Mouse (Mus musculus): ENCODE measurements around the gene Polr1e. TPM values are rescaled to one million over a fixed set of nuclear protein-coding genes. Genes with fewer than 3 reads are reported as not detected.

Polr1e gene
- 53.4 and 58.0 TPM in 2 replicates for polyA plus RNA-seq (2016; fragmentation: Nextera tagmentation; extraction: Ambion mirVana)

GRCm38 (mm10) chr4:45018452-45018980 lies at the start of gene Polr1e:
Polr1e (plus strand) TSS chr4:45018583.
- Histone ChIP-seq H3K27ac (replicated peaks) (peak within 1 kb of the TSS; percentile 76), H3K36me3 (peaks cover 10% of the 10 kb centered on the region), H3K4me1 (peaks cover 31% of the 10 kb centered on the region), H3K9me3 (replicated peaks) (no peaks in the 10 kb centered on the region), H3K27me3 (ENCODE audit: low read depth, poor library complexity, severe bottlenecking) (no peaks in the 10 kb centered on the region), H3K4me3 (peak within 1 kb of the TSS; percentile 76)
- peak; percentile 92 for DNase-seq (ENCODE audit: low spot score)
- WGBS = under 1% methylated on average over 29 of the region's 29 CpGs

GRCm38 (mm10) chr4:44970056-44970455 lies 48.3 kb upstream of the Polr1e start:
- Histone ChIP-seq H3K36me3 (no peaks in the 10 kb centered on the region), H3K9me3 (replicated peaks) (no peaks in the 10 kb centered on the region), H3K27ac (replicated peaks) (no peak overlapping the region), H3K27me3 (ENCODE audit: low read depth, poor library complexity, severe bottlenecking) (no peaks in the 10 kb centered on the region; the same call in 1 of the 2 replicates), H3K4me3 (no peak overlapping the region), H3K4me1 (peaks cover 9% of the 10 kb centered on the region)
- 92% methylated on average over 7 of the region's 7 CpGs for WGBS
- DNase-seq (ENCODE audit: low spot score) = no peak

GRCm38 (mm10) chr4:44970612-44971110 lies 47.7 kb upstream of the Polr1e start:
- no peak overlapping the region for H3K27ac ChIP-seq (replicated peaks)
- H3K36me3 ChIP-seq = no peaks in the 10 kb centered on the region
- H3K4me1 ChIP-seq = peaks cover 9% of the 10 kb centered on the region
- DNase-seq (ENCODE audit: low spot score) = peak; percentile 72
- WGBS = 26% methylated on average over 10 of the region's 10 CpGs
- H3K4me3 ChIP-seq = no peak overlapping the region
- no peaks in the 10 kb centered on the region; the same call in 1 of the 2 replicates for H3K27me3 ChIP-seq (ENCODE audit: low read depth, poor library complexity, severe bottlenecking)
- no peaks in the 10 kb centered on the region for H3K9me3 ChIP-seq (replicated peaks)

- Histone ChIP-seq H3K9me3 (replicated peaks) (no peaks in the 10 kb centered on the region), H3K4me3 (peak overlapping the region; percentile 28), H3K4me1 (peaks cover 9% of the 10 kb centered on the region), H3K27ac (replicated peaks) (peak overlapping the region; percentile 2; the same call in 1 of the 2 replicates), H3K36me3 (no peaks in the 10 kb centered on the region), H3K27me3 (ENCODE audit: low read depth, poor library complexity, severe bottlenecking) (no peaks in the 10 kb centered on the region; the same call in 1 of the 2 replicates)
- peak; percentile 87 for DNase-seq (ENCODE audit: low spot score)
- 15% methylated on average over 9 of the region's 9 CpGs for WGBS
Observed at GRCm38 (mm10) chr4:44973450-44973849, 44.9 kb upstream of the Polr1e start.

GRCm38 (mm10) chr4:44973871-44974270 lies 44.5 kb upstream of the Polr1e start:
- no peaks in the 10 kb centered on the region for H3K9me3 ChIP-seq (replicated peaks)
- DNase-seq (ENCODE audit: low spot score) = no peak
- peak overlapping the region; percentile 28 for H3K4me3 ChIP-seq
- no peaks in the 10 kb centered on the region for H3K36me3 ChIP-seq
- whole genome bisulfite sequencing = 62% methylated on average over 14 of the region's 14 CpGs
- peaks cover 9% of the 10 kb centered on the region for H3K4me1 ChIP-seq
- peak overlapping the region; percentile 2; the same call in 1 of the 2 replicates for H3K27ac ChIP-seq (replicated peaks)
- no peaks in the 10 kb centered on the region for H3K27me3 ChIP-seq (ENCODE audit: low read depth, poor library complexity, severe bottlenecking)

GRCm38 (mm10) chr4:44974331-44974730 lies 44.1 kb upstream of the Polr1e start:
- Histone ChIP-seq H3K9me3 (replicated peaks) (no peaks in the 10 kb centered on the region), H3K4me1 (peaks cover 9% of the 10 kb centered on the region), H3K27me3 (ENCODE audit: low read depth, poor library complexity, severe bottlenecking) (no peaks in the 10 kb centered on the region), H3K4me3 (no peak overlapping the region), H3K36me3 (no peaks in the 10 kb centered on the region), H3K27ac (replicated peaks) (0 out of 2 replicates have a peak overlapping the region, but pooled peaks have one; percentile 2)
- 83% methylated on average over 8 of the region's 8 CpGs for WGBS
- DNase-seq (ENCODE audit: low spot score) = no peak

- H3K27me3 ChIP-seq (ENCODE audit: low read depth, poor library complexity, severe bottlenecking) = no peaks in the 10 kb centered on the region
- H3K4me3 ChIP-seq = no peak overlapping the region
- no peak for DNase-seq (ENCODE audit: low spot score)
- 80% methylated on average over 6 of the region's 6 CpGs for WGBS
- no peaks in the 10 kb centered on the region for H3K36me3 ChIP-seq
- no peaks in the 10 kb centered on the region for H3K9me3 ChIP-seq (replicated peaks)
- H3K4me1 ChIP-seq = peaks cover 16% of the 10 kb centered on the region
- no peak overlapping the region for H3K27ac ChIP-seq (replicated peaks)
Observed at GRCm38 (mm10) chr4:44976026-44976615, 42.3 kb upstream of the Polr1e start.

- Histone ChIP-seq H3K4me3 (no peak overlapping the region), H3K4me1 (peaks cover 26% of the 10 kb centered on the region), H3K27ac (replicated peaks) (no peak overlapping the region), H3K27me3 (ENCODE audit: low read depth, poor library complexity, severe bottlenecking) (no peaks in the 10 kb centered on the region), H3K36me3 (no peaks in the 10 kb centered on the region), H3K9me3 (replicated peaks) (no peaks in the 10 kb centered on the region)
- WGBS = 87% methylated on average over 10 of the region's 10 CpGs
- DNase-seq (ENCODE audit: low spot score) = no peak
Observed at GRCm38 (mm10) chr4:44976921-44977710, 41.3 kb upstream of the Polr1e start.

GRCm38 (mm10) chr4:44978175-44978574 lies 40.2 kb upstream of the Polr1e start:
- Histone ChIP-seq H3K4me1 (peaks cover 36% of the 10 kb centered on the region), H3K27me3 (ENCODE audit: low read depth, poor library complexity, severe bottlenecking) (no peaks in the 10 kb centered on the region), H3K4me3 (no peak overlapping the region), H3K9me3 (replicated peaks) (no peaks in the 10 kb centered on the region), H3K36me3 (no peaks in the 10 kb centered on the region), H3K27ac (replicated peaks) (no peak overlapping the region)
- DNase-seq (ENCODE audit: low spot score) = no peak
- 85% methylated on average over 5 of the region's 5 CpGs for WGBS

GRCm38 (mm10) chr4:44979794-44980338 lies 38.5 kb upstream of the Polr1e start:
- H3K4me3 ChIP-seq = no peak overlapping the region
- H3K27me3 ChIP-seq (ENCODE audit: low read depth, poor library complexity, severe bottlenecking) = no peaks in the 10 kb centered on the region
- H3K36me3 ChIP-seq = peaks cover 12% of the 10 kb centered on the region
- H3K27ac ChIP-seq (replicated peaks) = no peak overlapping the region
- no peaks in the 10 kb centered on the region for H3K9me3 ChIP-seq (replicated peaks)
- peaks cover 31% of the 10 kb centered on the region for H3K4me1 ChIP-seq
- WGBS = 82% methylated on average over 7 of the region's 7 CpGs
- no peak for DNase-seq (ENCODE audit: low spot score)

- DNase-seq (ENCODE audit: low spot score) = peak; percentile 90
- peak within 1 kb of the TSS; percentile 81 for H3K4me3 ChIP-seq
- H3K27ac ChIP-seq (replicated peaks) = peak within 1 kb of the TSS; percentile 94
- H3K36me3 ChIP-seq = peaks cover 28% of the 10 kb centered on the region
- H3K4me1 ChIP-seq = peaks cover 31% of the 10 kb centered on the region
- no peaks in the 10 kb centered on the region for H3K27me3 ChIP-seq (ENCODE audit: low read depth, poor library complexity, severe bottlenecking)
- no peaks in the 10 kb centered on the region for H3K9me3 ChIP-seq (replicated peaks)
- 2% methylated on average over 40 of the region's 40 CpGs for WGBS
Observed at GRCm38 (mm10) chr4:44981280-44981973, 37.0 kb upstream of the Polr1e start, which contains the start of gene Grhpr. Grhpr (plus strand) TSS chr4:44981395.

GRCm38 (mm10) chr4:44981974-44982287 lies 36.5 kb upstream of the Polr1e start:
- Histone ChIP-seq H3K27me3 (ENCODE audit: low read depth, poor library complexity, severe bottlenecking) (no peaks in the 10 kb centered on the region), H3K27ac (replicated peaks) (peak overlapping the region; percentile 94), H3K4me3 (peak overlapping the region; percentile 81), H3K4me1 (peaks cover 31% of the 10 kb centered on the region), H3K36me3 (peaks cover 33% of the 10 kb centered on the region), H3K9me3 (replicated peaks) (no peaks in the 10 kb centered on the region)
- 26% methylated on average over 5 of the region's 5 CpGs for WGBS
- no peak for DNase-seq (ENCODE audit: low spot score)
